Mouse (Mus musculus) limb, embryonic 11.5 days (tissue): ENCODE measurements around the gene Rai14. TPM values are rescaled to one million over a fixed set of nuclear protein-coding genes. Genes with fewer than 3 reads are reported as not detected.
A peak's percentile ranks its signal among the peaks of the same experiment; 100 is the strongest.
"Not testable (repeated sequence)": the region's sequence is repeated elsewhere in the genome, so short reads cannot be mapped to it uniquely, and the experiment has no call there.

Experiments
- ATAC-seq: fragments of 200-750 bp; cut with Nextera tagmentation; 2 replicates; pipeline ENCODE4 v1.8.0; 2017; ENCODE audit warnings: low read depth; ENCODE audit not compliant: insufficient number of reproducible peaks, low FRiP score, low TSS enrichment
- DNase-seq: peaks from one replicate; pipeline ENCODE4 v3.0.0-alpha.2; 2015; ENCODE audit warnings: low spot score
- H3K27ac ChIP-seq: fragments of 300-500 bp; sonication (generic); replicated peaks from 2 replicates; pipeline ENCODE4 v1.5.1; 2014; ENCODE audit warnings: low read depth, mild to moderate bottlenecking, low read length
- H3K27me3 ChIP-seq: fragments of 300-500 bp; sonication (generic); 2 replicates; pipeline ENCODE4 v1.6.1; 2014; ENCODE audit warnings: mild to moderate bottlenecking, low read length, mixed read lengths; ENCODE audit not compliant: control insufficient read depth, insufficient read depth
- H3K36me3 ChIP-seq: fragments of 300-500 bp; sonication (generic); 2 replicates; pipeline ENCODE4 v1.6.1; 2014; ENCODE audit warnings: mild to moderate bottlenecking, low read length, moderate library complexity, mixed read lengths; ENCODE audit not compliant: control insufficient read depth, insufficient read depth
- H3K4me1 ChIP-seq: fragments of 300-500 bp; sonication (generic); 2 replicates; pipeline ENCODE4 v1.6.1; 2014; ENCODE audit warnings: low read length, mixed read lengths; ENCODE audit not compliant: control insufficient read depth, insufficient read depth
- H3K4me2 ChIP-seq: fragments of 300-500 bp; sonication (generic); 2 replicates; pipeline ENCODE4 v1.6.1; 2014; ENCODE audit warnings: low read depth, mild to moderate bottlenecking, moderate library complexity; ENCODE audit not compliant: severe bottlenecking
- H3K4me3 ChIP-seq: fragments of 300-500 bp; sonication (generic); 2 replicates; pipeline ENCODE4 v1.5.1; 2014; ENCODE audit warnings: low read depth, low read length
- H3K9ac ChIP-seq: fragments of 300-500 bp; sonication (generic); 2 replicates; pipeline ENCODE4 v1.6.1; 2014; ENCODE audit warnings: mild to moderate bottlenecking, low read length
- H3K9me3 ChIP-seq: fragments of 300-500 bp; sonication (generic); 2 replicates; pipeline ENCODE4 v1.6.1; 2016; ENCODE audit warnings: low read length; ENCODE audit not compliant: control insufficient read depth
- WGBS: fragments of 180-500 bp; shearing (Covaris S2); extraction: QIAGEN DNeasy Blood & Tissue Kit; methylation state at CpG from one replicate; pipeline ENCODE4 v1.1.7; 2014; 5-methylcytosine and 5-hydroxymethylcytosine counted together
- polyA plus RNA-seq: library from polyadenylated mRNA; unstranded; fragments of >200 nt; fragmentation: Nextera tagmentation; extraction: Ambion mirVana; gene quantifications from 2 replicates; pipeline ENCODE4 v1.2.1, GENCODE M21; 2014

The Rai14 gene
- polyA plus RNA-seq, 1 experiment from 2014 or later = 70.8 TPM

DNA sequence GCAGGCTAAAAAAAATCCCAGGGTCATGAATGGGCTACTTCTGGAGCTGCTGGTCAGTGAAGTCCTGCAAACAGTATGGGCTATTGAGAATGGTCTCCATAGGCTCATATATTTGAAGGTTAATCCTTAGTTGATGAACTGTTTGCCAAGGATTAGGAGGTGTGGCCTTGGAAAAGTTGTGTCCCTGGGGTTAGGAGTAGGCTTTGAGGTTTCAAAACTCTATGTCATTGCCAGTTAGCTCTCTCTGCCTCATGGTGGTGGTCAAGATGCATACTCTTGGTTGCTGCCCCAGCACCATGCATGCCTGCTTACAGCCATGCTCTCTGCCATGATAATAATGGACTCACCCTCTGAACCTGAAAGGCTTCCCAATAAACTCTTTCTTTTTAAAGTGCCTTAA is 160.1 kb downstream of the Rai14 start:
- no peaks in the 10 kb centered on the region for H3K36me3 ChIP-seq
- H3K9me3 ChIP-seq = no peaks in the 10 kb centered on the region
- H3K4me3 ChIP-seq = no peak overlapping the region
- H3K9ac ChIP-seq = no peak overlapping the region
- H3K4me1 ChIP-seq = no peaks in the 10 kb centered on the region
- no peak overlapping the region for H3K27ac ChIP-seq
- no peak for DNase-seq
- no peaks in the 10 kb centered on the region for H3K27me3 ChIP-seq
- no peak overlapping the region for H3K4me2 ChIP-seq
- ATAC-seq = no peak

DNA sequence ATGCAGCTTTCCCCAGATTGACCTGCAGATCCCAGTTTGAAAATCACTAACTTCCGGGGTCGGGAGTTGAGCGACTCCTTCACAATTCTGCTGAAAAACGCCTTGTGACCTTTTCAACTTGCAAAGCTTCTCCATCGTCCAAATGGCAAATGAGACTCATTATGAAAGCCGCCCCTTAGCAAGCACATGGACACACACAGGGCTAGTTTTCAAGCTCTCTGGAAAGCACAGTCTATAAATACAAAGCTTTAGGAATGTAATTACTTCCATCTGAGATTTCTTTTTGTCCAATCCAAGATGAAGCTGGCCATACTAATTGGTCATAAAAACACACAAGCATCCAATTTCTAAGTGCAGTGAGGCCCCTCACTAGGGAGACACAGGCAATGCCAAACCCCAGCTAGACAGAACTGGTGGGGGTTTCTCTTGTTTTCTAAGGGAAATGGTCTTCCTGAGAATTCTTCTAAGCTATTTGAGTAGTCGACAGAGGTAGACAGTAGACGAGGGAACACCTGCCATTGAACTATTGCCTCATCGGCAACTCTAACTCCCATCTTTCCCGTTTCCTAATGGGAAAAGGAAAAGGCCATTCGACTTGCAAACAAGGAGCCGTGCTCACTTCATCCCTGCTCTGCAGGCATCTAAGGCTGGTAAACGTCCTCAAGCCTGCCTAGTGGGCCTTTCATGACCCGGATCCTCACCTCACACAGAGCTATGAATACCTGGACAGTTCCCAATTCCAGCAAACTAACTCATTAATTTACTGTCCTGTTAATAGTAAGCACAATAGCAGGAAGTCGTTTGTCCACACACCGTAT is 173.9 kb downstream of the Rai14 start:
- ATAC-seq (peak; percentile 88; the same call in 1 of the 2 replicates), DNase-seq (peak; percentile 59)
- Histone ChIP-seq H3K4me3 (no peak overlapping the region), H3K9me3 (no peaks in the 10 kb centered on the region), H3K27ac (peak overlapping the region; percentile 65), H3K4me2 (peak overlapping the region; percentile 10; the same call in 1 of the 2 replicates), H3K27me3 (no peaks in the 10 kb centered on the region), H3K36me3 (no peaks in the 10 kb centered on the region), H3K4me1 (peaks cover 11% of the 10 kb centered on the region), H3K9ac (no peak overlapping the region)
- 27% methylated on average over 16 of the region's 16 CpGs for WGBS

DNA sequence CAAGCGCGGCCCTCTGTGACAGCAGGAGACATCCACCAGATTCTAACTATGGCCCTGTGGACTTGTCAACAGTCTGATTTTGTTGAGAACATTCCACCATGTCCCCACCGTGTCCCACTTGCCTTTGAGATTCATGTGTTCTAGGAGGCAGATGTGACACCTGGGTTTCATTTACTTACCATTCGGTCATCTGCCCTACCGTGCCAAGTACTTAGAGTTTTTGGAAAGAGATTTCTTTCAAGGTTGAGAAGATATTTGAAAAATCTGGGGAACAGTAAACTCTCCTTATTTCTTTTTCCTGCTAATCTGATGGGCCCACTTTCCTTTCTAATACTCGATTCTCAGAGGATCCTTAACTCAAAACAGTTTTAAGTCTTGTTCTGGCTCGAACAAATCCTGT is 178.5 kb downstream of the Rai14 start:
- Histone ChIP-seq H3K36me3 (no peaks in the 10 kb centered on the region), H3K27ac (no peak overlapping the region), H3K4me3 (no peak overlapping the region), H3K4me1 (peaks cover 7% of the 10 kb centered on the region), H3K9me3 (no peaks in the 10 kb centered on the region), H3K4me2 (no peak overlapping the region), H3K9ac (no peak overlapping the region), H3K27me3 (no peaks in the 10 kb centered on the region)
- DNase-seq (no peak), ATAC-seq (no peak)
- WGBS = 63% methylated on average over 7 of the region's 7 CpGs

DNA sequence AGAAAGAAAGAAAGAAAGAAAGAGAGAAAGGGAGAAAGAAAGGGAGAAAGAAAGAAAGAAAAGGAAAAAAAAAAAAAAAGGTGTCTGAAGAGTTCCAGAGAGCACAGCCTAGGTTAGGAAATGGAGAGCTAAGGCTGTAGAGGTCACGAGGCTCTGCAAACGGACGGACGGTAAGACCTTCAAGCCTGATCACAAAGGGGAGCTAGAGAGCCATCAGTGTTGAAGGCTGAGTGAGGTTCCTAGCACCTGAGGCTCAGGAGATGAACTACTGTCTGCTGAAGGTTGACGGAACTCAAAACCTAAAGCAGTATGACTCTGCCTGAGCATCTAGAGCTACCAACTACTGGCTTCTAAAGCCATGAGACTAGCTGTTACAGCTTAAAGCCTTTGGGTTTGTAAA is 179.8 kb downstream of the Rai14 start:
- H3K4me1 ChIP-seq = peaks cover 2% of the 10 kb centered on the region
- H3K9me3 ChIP-seq = no peaks in the 10 kb centered on the region
- no peak overlapping the region for H3K27ac ChIP-seq
- H3K36me3 ChIP-seq = no peaks in the 10 kb centered on the region
- H3K27me3 ChIP-seq = no peaks in the 10 kb centered on the region
- no peak overlapping the region for H3K4me2 ChIP-seq
- DNase-seq (no peak), ATAC-seq (no peak)
- H3K9ac ChIP-seq = no peak overlapping the region
- WGBS = 82% methylated on average over 5 of the region's 5 CpGs
- no peak overlapping the region for H3K4me3 ChIP-seq

DNA sequence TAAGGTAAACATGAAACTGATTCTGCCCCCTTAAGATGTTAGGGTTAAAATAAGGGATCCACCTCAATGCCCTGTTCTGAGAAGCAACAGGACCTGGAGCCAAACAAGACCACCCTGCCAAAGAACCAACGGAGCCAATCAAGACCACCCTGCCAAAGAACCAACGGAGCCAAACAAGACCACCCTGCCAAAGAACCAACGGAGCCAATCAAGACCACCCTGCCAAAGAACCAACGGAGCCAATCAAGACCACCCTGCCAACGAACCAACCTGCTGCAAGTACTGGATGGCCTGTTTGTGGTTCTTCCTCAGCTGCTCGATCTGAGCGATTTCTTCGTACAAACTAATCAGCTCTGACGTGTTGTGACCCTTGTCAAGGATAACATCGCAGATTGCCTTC is 181.1 kb downstream of the Rai14 start:
- ATAC-seq, H3K9me3 ChIP-seq, DNase-seq, H3K9ac ChIP-seq, H3K27ac ChIP-seq, H3K36me3 ChIP-seq, H3K4me1 ChIP-seq, H3K4me2 ChIP-seq, H3K27me3 ChIP-seq, H3K4me3 ChIP-seq: not testable (repeated sequence)
- WGBS = 89% methylated on average over 10 of the region's 10 CpGs

DNA sequence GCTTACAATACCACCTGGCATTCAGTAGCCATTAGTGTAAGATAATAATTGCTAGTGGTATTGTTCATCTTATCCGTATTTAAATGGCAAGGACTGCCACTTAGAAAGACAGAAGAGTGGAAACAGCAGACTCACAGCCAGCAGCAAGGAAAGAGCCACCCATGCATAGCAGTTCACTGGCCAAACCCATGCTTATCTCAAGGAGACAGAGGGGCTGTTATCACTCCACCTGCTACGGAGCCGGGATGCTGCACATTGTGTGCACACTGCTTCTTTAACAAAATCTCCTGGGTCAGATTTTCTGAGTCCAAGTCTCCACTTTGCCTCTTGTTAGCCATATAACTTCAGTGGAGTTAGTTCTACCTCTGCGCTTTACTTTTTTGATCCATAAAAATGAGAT is 183.1 kb downstream of the Rai14 start:
- ATAC-seq = no peak
- Histone ChIP-seq H3K4me2 (no peak overlapping the region), H3K9ac (no peak overlapping the region), H3K27me3 (no peaks in the 10 kb centered on the region), H3K27ac (no peak overlapping the region), H3K36me3 (no peaks in the 10 kb centered on the region), H3K4me1 (no peaks in the 10 kb centered on the region), H3K9me3 (no peaks in the 10 kb centered on the region), H3K4me3 (no peak overlapping the region)
- 89% methylated on average over 4 of the region's 4 CpGs for WGBS
- no peak for DNase-seq

DNA sequence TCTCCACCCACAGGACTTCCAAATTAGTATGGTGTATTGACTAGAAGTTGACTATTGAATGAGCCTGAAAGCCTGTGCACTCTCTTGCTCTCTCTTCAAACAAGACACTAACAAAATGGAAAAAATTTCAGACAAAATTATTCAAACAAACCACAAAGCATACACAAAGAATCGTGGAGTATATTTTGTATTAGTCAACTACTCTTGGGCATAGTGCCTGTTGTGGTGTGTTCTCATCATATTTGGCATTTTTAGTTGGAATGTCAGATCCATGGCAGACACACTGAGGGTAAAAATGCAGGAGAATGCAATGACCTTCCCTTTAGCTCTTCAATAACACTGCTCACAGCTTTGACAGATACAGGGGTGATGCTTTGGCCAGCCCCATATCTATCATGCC is 188.5 kb downstream of the Rai14 start:
- Histone ChIP-seq H3K9me3 (no peaks in the 10 kb centered on the region), H3K4me3 (no peak overlapping the region), H3K36me3 (no peaks in the 10 kb centered on the region), H3K27ac (no peak overlapping the region), H3K27me3 (no peaks in the 10 kb centered on the region), H3K4me1 (no peaks in the 10 kb centered on the region), H3K4me2 (no peak overlapping the region), H3K9ac (no peak overlapping the region)
- ATAC-seq (no peak), DNase-seq (no peak)
- 88% methylated on average over 1 of the region's 1 CpGs for WGBS
